Mouse (Mus musculus) urinary bladder, adult 18-20 months (tissue): Measurements from ENCODE around the gene Slc26a8.

Experiments
- DNase-seq, 2 experiments: peaks; one replicate each; pipeline ENCODE4 v3.0.0; 2022; ENCODE audit warnings: low spot score in 2 of 2, mixed read lengths in 2 of 2

Slc26a8 gene

GRCm38 (mm10) chr17:28698672-28699071, 8.6 kb upstream of the Slc26a8 start:
- DNase-seq = no peak

GRCm38 (mm10) chr17:28698245-28698644, 8.2 kb upstream of the Slc26a8 start:
- DNase-seq = no peak

- DNase-seq = no peak
Measured at GRCm38 (mm10) chr17:28697290-28698195, 7.5 kb upstream of the Slc26a8 start.

- no peak for DNase-seq
Measured at GRCm38 (mm10) chr17:28696641-28697040, 6.6 kb upstream of the Slc26a8 start.

- no peak for DNase-seq
Measured at GRCm38 (mm10) chr17:28694832-28695231, 4.8 kb upstream of the Slc26a8 start.

- DNase-seq = no peak
Measured at GRCm38 (mm10) chr17:28694078-28694477, 4.0 kb upstream of the Slc26a8 start.

- DNase-seq = no peak
Measured at GRCm38 (mm10) chr17:28693086-28693485, 3.1 kb upstream of the Slc26a8 start.

GRCm38 (mm10) chr17:28692341-28692710, 2.3 kb upstream of the Slc26a8 start:
- DNase-seq = no peak

GRCm38 (mm10) chr17:28691687-28692340, 1.8 kb upstream of the Slc26a8 start:
- peak in 1 of 2 experiments; percentile 52 for DNase-seq

- peak; percentile 96 to 100 for DNase-seq
Measured at GRCm38 (mm10) chr17:28690776-28691686, 998 bp upstream of the Slc26a8 start, which contains the start of gene Mapk14. Mapk14 (plus strand) TSS chr17:28691329.

GRCm38 (mm10) chr17:28687354-28687753, 2.7 kb downstream of the Slc26a8 start:
- no peak for DNase-seq

GRCm38 (mm10) chr17:28684631-28685030, 5.4 kb downstream of the Slc26a8 start:
- no peak for DNase-seq

- no peak for DNase-seq
Measured at GRCm38 (mm10) chr17:28683601-28684000, 6.4 kb downstream of the Slc26a8 start.

GRCm38 (mm10) chr17:28682311-28683084, 7.5 kb downstream of the Slc26a8 start:
- DNase-seq = no peak

GRCm38 (mm10) chr17:28659564-28659963, 30.5 kb downstream of the Slc26a8 start:
- no peak for DNase-seq

GRCm38 (mm10) chr17:28657936-28658335, 32.1 kb downstream of the Slc26a8 start:
- no peak for DNase-seq

- no peak for DNase-seq
Measured at GRCm38 (mm10) chr17:28650268-28650667, 39.8 kb downstream of the Slc26a8 start.

GRCm38 (mm10) chr17:28648607-28649370, 41.2 kb downstream of the Slc26a8 start:
- DNase-seq = peak in 1 of 2 experiments; percentile 16

- DNase-seq = no peak
Measured at GRCm38 (mm10) chr17:28646221-28646620, 43.8 kb downstream of the Slc26a8 start.

- DNase-seq = no peak
Measured at GRCm38 (mm10) chr17:28644112-28644511, 45.9 kb downstream of the Slc26a8 start.
